Mouse (Mus musculus) neural tube, embryonic 15.5 days (tissue): ENCODE data around the gene Sp100. TPM values are rescaled to one million over a fixed set of nuclear protein-coding genes. Genes with fewer than 3 reads are reported as not detected.

Experiments used
- ATAC-seq: fragments of 200-750 bp; cut with Nextera tagmentation; 2 replicates; pipeline ENCODE4 v1.8.0; 2017; ENCODE audit warnings: mild to moderate bottlenecking, moderate TSS enrichment, moderate library complexity; ENCODE audit not compliant: low FRiP score
- H3K27ac ChIP-seq: fragments of 300-500 bp; sonication (generic); replicated peaks from 2 replicates; pipeline ENCODE4 v1.5.1; 2015; ENCODE audit warnings: mild to moderate bottlenecking, inconsistent platforms
- H3K27me3 ChIP-seq: fragments of 300-500 bp; sonication (generic); replicated peaks from 2 replicates; pipeline ENCODE4 v1.6.1; 2015; ENCODE audit warnings: inconsistent platforms
- H3K36me3 ChIP-seq: fragments of 300-500 bp; sonication (generic); 2 replicates; pipeline ENCODE4 v1.6.1; 2015; ENCODE audit warnings: inconsistent platforms
- H3K4me1 ChIP-seq: fragments of 300-500 bp; sonication (generic); 2 replicates; pipeline ENCODE4 v1.6.1; 2015; ENCODE audit warnings: inconsistent platforms
- H3K4me2 ChIP-seq: fragments of 300-500 bp; sonication (generic); 2 replicates; pipeline ENCODE4 v1.6.1; 2015; ENCODE audit warnings: inconsistent platforms, mild to moderate bottlenecking, moderate library complexity
- H3K4me3 ChIP-seq: fragments of 300-500 bp; sonication (generic); replicated peaks from 2 replicates; pipeline ENCODE4 v1.5.1; 2015; ENCODE audit warnings: mild to moderate bottlenecking, inconsistent platforms
- H3K9ac ChIP-seq: fragments of 300-500 bp; sonication (generic); replicated peaks from 2 replicates; pipeline ENCODE4 v1.6.1; 2015; ENCODE audit warnings: mild to moderate bottlenecking, inconsistent platforms
- H3K9me3 ChIP-seq: fragments of 300-500 bp; sonication (generic); replicated peaks from 2 replicates; pipeline ENCODE4 v1.6.1; 2016; ENCODE audit warnings: inconsistent platforms
- WGBS: fragments of 180-500 bp; shearing (Covaris S2); methylation state at CpG from one replicate; pipeline ENCODE4 v1.1.7; 2015; ENCODE audit warnings: mixed read lengths; 5-methylcytosine and 5-hydroxymethylcytosine counted together
- polyA plus RNA-seq: library from polyadenylated mRNA; unstranded; fragments of >200 nt; fragmentation: Nextera tagmentation; extraction: Ambion mirVana; gene quantifications from 2 replicates; pipeline ENCODE4 v1.2.1, GENCODE M21; 2015

Gene Sp100
- polyA plus RNA-seq, 1 experiment from 2014 or later = 0.88 TPM

DNA sequence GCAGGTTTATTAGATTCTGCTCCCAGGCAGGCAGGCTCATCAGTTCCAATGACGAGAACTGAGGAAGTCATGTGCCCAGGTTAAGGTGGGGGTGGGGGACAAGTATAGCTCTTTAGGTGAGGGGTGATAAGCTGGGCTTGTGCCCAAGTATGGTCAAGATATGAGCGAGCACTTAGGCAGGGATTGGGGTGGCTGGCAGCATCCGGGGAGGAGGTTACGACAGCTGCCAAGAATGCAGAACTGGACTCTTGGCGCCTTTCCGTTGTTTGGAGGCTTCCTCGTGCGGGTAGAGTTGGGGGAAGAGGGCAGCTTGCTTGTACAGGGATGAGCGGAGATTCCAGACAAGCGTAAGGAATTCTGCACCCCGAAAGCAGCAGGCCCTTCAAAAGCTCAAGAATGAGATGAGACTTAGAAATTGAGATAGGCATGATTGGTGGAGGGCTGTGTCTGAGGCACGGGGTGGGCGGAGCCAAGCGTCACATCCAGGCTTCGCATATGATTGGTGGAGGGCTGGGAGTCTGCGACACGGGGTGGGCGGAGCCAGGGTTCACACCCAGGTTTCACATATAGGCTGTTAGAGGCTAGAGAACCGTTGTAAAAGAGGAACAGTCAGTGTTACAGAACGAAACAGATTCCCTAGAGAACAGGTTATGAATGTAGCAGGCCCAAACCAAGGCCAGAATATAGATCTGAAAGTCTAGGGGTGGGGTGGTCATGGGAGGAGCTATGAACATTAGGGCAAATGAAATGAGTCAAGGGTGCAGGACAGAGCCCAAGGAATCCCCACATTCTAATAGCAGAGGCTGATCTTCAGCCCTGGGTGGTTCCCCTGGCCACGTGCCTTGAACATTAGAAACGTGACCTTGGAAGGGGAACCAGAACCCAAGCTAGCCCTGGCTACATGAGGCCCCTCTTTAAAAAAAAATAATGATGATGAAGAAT lies 53.7 kb downstream of the Sp100 start:
- Histone ChIP-seq H3K9me3 (no peaks in the 10 kb centered on the region), H3K4me2 (peak overlapping the region; percentile 62), H3K27me3 (no peaks in the 10 kb centered on the region), H3K27ac (peak overlapping the region; percentile 72), H3K36me3 (no peaks in the 10 kb centered on the region), H3K4me1 (peaks cover 4% of the 10 kb centered on the region; the same call in 1 of the 2 replicates), H3K9ac (peak overlapping the region; percentile 41; the same call in 1 of the 2 replicates), H3K4me3 (peak overlapping the region; percentile 42)
- ATAC-seq = peak; percentile 100
- WGBS = 20% methylated on average over 22 of the region's 22 CpGs

DNA sequence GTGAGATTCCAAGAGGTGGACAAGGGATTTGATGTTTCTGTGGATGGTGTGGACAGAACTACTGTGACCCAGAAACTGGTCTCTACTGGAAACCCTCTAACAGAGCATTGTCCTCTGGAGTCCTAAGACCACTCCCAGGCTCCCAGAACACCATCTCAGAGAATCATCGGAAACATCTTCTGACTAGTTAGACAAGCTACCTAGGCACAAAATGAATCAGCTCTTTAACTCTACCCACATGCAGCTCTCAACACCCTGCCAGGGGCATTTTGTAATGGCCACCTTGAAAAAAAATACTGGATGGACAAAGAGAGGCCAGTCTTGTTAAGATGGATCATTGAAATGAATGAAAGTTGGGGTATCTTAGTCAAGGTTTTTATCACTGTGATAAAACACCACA lies 55.8 kb downstream of the Sp100 start:
- H3K36me3 ChIP-seq = no peaks in the 10 kb centered on the region
- H3K9ac ChIP-seq = no peak overlapping the region
- peaks cover 4% of the 10 kb centered on the region; the same call in 1 of the 2 replicates for H3K4me1 ChIP-seq
- H3K9me3 ChIP-seq = no peaks in the 10 kb centered on the region
- no peaks in the 10 kb centered on the region for H3K27me3 ChIP-seq
- H3K27ac ChIP-seq = no peak overlapping the region
- H3K4me3 ChIP-seq = no peak overlapping the region
- H3K4me2 ChIP-seq = no peak overlapping the region
- WGBS = 100% methylated on average over 1 of the region's 1 CpGs
- no peak for ATAC-seq

DNA sequence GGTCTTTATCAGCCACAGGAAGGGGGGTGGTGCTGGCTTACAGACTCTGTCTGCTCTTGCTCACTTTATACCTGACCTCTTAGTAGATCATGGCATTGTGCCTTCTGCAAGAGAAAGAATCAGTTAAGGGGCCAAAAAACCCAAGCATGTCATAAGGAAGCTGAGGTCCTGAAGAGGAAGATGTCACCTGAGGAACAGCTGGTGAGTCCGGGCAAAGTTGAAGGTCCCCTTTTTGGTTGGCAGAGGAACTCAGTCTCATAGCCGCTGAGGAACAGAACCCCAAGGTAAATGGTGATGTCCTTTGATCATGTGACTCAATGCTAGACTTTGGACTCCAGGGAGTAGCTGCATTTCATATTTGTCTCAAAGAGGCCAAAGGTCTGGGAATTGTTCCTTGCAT lies 57.0 kb downstream of the Sp100 start:
- H3K36me3 ChIP-seq = no peaks in the 10 kb centered on the region
- H3K27ac ChIP-seq = no peak overlapping the region
- WGBS = 92% methylated on average over 2 of the region's 2 CpGs
- no peaks in the 10 kb centered on the region for H3K9me3 ChIP-seq
- H3K9ac ChIP-seq = no peak overlapping the region
- no peak overlapping the region for H3K4me3 ChIP-seq
- H3K4me2 ChIP-seq = no peak overlapping the region
- H3K4me1 ChIP-seq = peaks cover 4% of the 10 kb centered on the region; the same call in 1 of the 2 replicates
- no peaks in the 10 kb centered on the region for H3K27me3 ChIP-seq
- no peak for ATAC-seq

DNA sequence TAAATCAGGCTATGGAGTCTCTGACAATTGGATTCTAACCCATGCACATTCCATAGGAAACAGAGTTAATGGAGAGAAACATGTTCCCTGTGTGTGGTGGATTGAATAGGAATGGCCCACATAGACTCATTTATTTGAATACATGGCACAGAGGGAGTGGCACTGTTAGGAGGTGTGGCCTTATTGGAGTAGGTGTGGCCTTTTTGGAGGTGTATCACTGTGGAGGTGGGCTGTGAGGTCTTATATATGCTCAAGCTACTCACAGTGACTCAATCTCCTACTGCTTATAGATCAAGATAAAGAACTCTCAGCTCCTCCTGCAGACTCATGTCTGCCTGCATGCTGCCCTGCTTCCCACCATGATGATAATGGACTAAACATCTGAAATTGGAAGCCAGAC lies 64.7 kb downstream of the Sp100 start:
- Histone ChIP-seq H3K27me3 (no peaks in the 10 kb centered on the region), H3K4me3 (no peak overlapping the region), H3K27ac (no peak overlapping the region), H3K4me2 (no peak overlapping the region), H3K4me1 (no peaks in the 10 kb centered on the region), H3K9ac (no peak overlapping the region), H3K9me3 (no peaks in the 10 kb centered on the region), H3K36me3 (no peaks in the 10 kb centered on the region)
- no peak for ATAC-seq

DNA sequence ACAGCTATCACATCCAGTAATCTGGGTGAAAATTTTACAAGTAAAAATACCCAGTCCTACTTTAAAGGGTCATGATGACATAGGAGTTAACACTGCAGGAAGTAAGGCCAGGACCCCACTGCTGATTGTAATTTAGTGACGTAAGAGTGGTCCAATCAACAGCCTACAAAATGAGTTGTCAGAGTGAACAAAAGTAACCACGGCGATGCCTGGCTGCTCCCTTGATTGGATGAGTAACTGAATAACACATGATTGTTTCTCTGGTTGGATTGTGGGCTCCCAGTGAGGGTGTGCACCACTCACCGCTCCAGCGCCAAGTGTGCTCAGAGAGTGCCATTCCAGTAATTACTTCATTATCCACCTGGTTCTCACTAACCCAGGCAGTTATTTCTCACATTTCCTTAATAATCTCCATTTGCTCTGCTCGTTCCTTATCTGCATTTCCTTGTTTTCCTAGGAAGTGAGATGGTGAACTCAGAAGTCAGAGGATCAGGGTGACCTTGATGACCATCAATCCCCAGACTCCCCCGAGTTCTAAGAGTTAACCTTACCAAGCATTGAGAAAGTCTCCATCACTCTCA lies 66.7 kb downstream of the Sp100 start:
- Histone ChIP-seq H3K27me3 (no peaks in the 10 kb centered on the region), H3K36me3 (no peaks in the 10 kb centered on the region), H3K27ac (no peak overlapping the region), H3K4me3 (no peak overlapping the region), H3K9me3 (no peaks in the 10 kb centered on the region), H3K4me2 (no peak overlapping the region), H3K9ac (no peak overlapping the region), H3K4me1 (peaks cover 5% of the 10 kb centered on the region; the same call in 1 of the 2 replicates)
- 49% methylated on average over 7 of the region's 7 CpGs for WGBS
- ATAC-seq = 0 out of 2 replicates have a peak, but pooled peaks have one; percentile 37

DNA sequence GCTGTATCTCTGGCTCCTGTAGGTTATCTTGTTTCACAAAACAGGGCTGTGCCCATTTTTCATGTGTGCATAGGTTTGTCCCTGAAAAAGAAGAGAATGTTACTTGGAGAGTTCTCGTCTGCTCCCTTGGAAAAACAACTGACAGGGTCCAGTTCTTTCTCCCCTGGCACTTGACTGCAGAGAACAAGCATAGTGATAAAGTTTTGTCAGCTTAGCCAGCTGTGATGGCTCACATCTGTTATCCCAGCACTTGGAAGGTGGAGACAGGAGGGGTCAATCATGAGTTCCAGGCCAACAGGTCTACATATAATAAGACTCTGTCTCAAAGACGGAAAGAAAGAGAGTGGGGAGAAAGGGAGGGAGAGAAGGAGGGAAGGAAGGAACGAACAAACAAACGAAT lies 69.3 kb downstream of the Sp100 start:
- Histone ChIP-seq H3K4me1 (peaks cover 5% of the 10 kb centered on the region; the same call in 1 of the 2 replicates), H3K27ac (no peak overlapping the region), H3K9me3 (no peaks in the 10 kb centered on the region), H3K4me3 (no peak overlapping the region), H3K9ac (no peak overlapping the region), H3K4me2 (no peak overlapping the region), H3K27me3 (no peaks in the 10 kb centered on the region), H3K36me3 (no peaks in the 10 kb centered on the region)
- ATAC-seq = no peak
- WGBS = 85% methylated on average over 4 of the region's 4 CpGs

DNA sequence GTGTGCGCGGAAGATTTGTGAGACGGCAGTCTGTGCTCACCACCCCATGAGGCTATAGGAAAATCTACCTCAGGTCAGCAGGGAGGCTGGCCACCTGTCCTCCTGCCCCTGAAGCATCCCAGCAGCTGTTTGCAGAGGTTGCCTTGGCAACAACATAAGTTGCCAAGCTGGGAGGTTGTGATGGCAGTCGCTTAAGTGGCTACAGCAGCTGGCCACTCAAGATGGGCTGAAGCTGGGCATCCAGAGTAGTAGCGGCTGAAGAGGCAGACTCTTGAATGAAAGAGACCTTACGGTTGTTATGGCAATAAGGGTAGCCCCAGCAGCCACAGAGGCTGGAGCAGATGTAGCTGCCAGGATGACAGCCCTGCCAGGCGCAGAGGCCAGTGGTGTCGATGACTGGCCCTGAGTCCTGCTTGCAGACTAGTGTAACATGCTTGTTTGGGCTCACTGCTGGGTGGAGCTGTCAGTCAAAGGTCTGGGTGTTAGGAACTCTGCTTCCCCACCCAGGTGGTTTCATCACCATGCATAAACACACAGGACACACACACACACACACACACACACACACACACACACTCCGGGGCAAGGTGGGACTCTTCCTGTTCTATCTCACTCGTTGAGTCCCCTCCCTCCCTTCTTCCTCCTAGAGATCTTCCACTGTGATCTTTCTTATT lies 70.6 kb downstream of the Sp100 start:
- Histone ChIP-seq H3K4me2 (no peak overlapping the region), H3K27ac (no peak overlapping the region), H3K36me3 (no peaks in the 10 kb centered on the region), H3K9me3 (no peaks in the 10 kb centered on the region), H3K4me1 (peaks cover 5% of the 10 kb centered on the region; the same call in 1 of the 2 replicates), H3K4me3 (no peak overlapping the region), H3K27me3 (no peaks in the 10 kb centered on the region), H3K9ac (no peak overlapping the region)
- ATAC-seq = peak; percentile 69
- 52% methylated on average over 10 of the region's 10 CpGs for WGBS

DNA sequence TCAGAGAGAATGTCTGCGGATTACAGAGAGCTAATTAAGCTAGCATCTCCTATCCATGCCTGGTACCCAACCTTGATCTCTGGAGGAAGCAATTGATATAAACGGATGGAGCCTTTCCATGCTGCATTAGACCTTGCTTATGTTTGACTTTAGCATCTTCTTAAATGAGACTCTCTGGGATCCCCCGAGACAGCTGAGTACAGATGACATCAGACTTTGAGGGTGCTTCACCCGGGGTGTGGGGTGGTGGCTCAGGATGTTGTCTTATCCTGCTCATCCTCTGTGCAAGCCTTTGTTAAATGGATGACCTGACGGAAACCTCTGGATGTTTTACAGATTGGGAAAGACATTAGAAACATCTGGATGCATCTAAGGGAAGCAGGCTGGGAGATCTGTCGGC lies 80.7 kb downstream of the Sp100 start:
- no peak overlapping the region for H3K27ac ChIP-seq
- no peaks in the 10 kb centered on the region for H3K36me3 ChIP-seq
- WGBS = 84% methylated on average over 6 of the region's 6 CpGs
- no peak overlapping the region for H3K4me2 ChIP-seq
- no peak overlapping the region for H3K9ac ChIP-seq
- no peaks in the 10 kb centered on the region for H3K27me3 ChIP-seq
- H3K4me3 ChIP-seq = no peak overlapping the region
- ATAC-seq = no peak
- H3K4me1 ChIP-seq = no peaks in the 10 kb centered on the region
- H3K9me3 ChIP-seq = no peaks in the 10 kb centered on the region

DNA sequence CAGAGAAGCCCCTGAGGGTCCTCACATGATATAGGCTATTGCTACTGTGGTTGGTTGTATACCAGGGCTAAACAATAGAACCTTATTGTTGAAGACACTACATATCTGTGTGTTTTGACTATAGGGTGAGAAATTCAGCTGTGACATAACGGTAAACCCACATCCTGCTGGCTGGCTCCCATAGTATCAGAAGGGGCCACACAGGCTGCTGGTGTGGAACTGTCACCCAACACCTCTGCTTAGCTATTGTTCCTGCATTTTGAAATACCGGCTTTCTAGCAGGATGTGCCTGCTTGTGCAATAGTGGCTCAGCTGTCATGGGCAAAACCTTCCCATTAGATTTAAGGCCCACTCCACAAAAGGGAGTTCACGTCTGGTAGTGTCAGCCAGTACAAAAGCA lies 82.8 kb downstream of the Sp100 start:
- H3K9ac ChIP-seq = no peak overlapping the region
- no peaks in the 10 kb centered on the region for H3K36me3 ChIP-seq
- no peak overlapping the region for H3K4me2 ChIP-seq
- H3K4me1 ChIP-seq = peaks cover 4% of the 10 kb centered on the region
- no peaks in the 10 kb centered on the region for H3K27me3 ChIP-seq
- H3K9me3 ChIP-seq = no peaks in the 10 kb centered on the region
- 70% methylated on average over 3 of the region's 3 CpGs for WGBS
- H3K4me3 ChIP-seq = no peak overlapping the region
- ATAC-seq = no peak
- no peak overlapping the region for H3K27ac ChIP-seq

DNA sequence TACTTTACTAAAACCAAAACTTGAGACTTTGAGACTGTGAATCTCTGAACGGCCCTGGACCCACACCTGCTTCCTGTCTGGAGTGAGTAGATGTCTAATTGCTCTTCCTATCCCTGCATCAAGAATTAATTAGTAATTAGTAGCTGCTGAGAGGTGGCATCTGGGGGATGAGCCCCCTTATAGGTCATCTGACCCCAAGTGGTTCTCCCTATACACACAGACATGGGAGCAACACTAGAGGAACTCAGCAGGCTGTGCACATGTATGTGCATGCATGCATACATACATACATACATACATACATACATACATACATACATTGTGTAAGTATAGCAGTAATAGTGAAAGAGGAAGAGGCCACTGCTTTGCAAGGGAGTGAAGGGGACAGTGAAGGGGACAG lies 84.7 kb downstream of the Sp100 start:
- Histone ChIP-seq H3K27me3 (no peaks in the 10 kb centered on the region), H3K9ac (no peak overlapping the region), H3K4me1 (peaks cover 4% of the 10 kb centered on the region), H3K9me3 (no peaks in the 10 kb centered on the region), H3K4me3 (no peak overlapping the region), H3K36me3 (no peaks in the 10 kb centered on the region), H3K4me2 (no peak overlapping the region), H3K27ac (no peak overlapping the region)
- 88% methylated on average over 1 of the region's 1 CpGs for WGBS
- ATAC-seq = no peak

DNA sequence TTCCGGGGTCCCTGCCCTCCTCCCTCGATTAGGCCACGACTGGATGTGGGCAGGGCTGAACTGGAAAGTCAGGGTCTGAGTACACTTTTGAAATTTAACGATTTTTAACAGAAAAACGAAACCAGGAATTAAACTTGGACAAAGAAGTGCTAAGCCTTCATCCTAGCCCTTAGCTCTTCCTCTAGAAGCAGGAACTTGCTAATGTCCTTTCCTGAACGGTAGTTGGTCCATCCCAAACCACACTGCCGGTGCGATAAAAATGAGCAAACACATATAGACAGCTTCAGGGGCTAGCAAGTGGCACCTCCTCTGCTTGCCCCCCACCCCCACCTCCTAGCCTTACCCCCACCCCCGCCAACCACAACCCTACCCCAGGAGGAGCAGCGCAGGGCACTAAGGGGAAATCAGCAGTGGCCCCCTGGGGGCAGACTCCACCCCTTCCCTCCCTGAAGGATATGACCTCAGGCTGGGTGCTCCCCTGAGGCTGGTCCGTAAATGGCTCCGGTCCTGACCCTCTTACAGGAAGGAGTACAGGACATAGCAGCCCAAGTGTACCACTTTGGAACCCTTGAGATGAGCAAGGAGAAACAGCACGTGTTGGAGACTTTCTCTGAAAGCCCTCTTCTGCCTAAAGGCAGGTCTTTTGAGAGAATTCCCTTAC lies 85.8 kb downstream of the Sp100 start:
- Histone ChIP-seq H3K9me3 (no peaks in the 10 kb centered on the region), H3K27ac (no peak overlapping the region), H3K4me1 (peaks cover 4% of the 10 kb centered on the region), H3K36me3 (no peaks in the 10 kb centered on the region), H3K9ac (no peak overlapping the region), H3K27me3 (no peaks in the 10 kb centered on the region), H3K4me2 (no peak overlapping the region), H3K4me3 (no peak overlapping the region)
- peak; percentile 33; the same call in 1 of the 2 replicates for ATAC-seq
- WGBS = 74% methylated on average over 13 of the region's 13 CpGs
